Mouse (Mus musculus) heart, embryonic 14.5 days (tissue): ENCODE data around the gene Myo9a. TPM values are rescaled to one million over a fixed set of nuclear protein-coding genes. Genes with fewer than 3 reads are reported as not detected.

Experiments
- ATAC-seq: fragments of 200-750 bp; cut with Nextera tagmentation; 2 replicates; pipeline ENCODE4 v1.8.0; 2017; ENCODE audit warnings: low read depth, moderate TSS enrichment; ENCODE audit not compliant: insufficient number of reproducible peaks, insufficient read depth, low FRiP score
- H3K27ac ChIP-seq, 2 experiments: fragments of 200-500 bp in 1 of 2; fragments of 300-500 bp in 1 of 2; sonication (generic) in 1 of 2; replicated peaks in 1 of 2; 2 replicates each; pipeline ENCODE4 v1.5.1; 2012 to 2014; ENCODE audit warnings: low read depth in 2 of 2, low read length in 2 of 2, control low read depth in 1 of 2, mild to moderate bottlenecking in 1 of 2, mixed read lengths in 1 of 2; ENCODE audit not compliant: control insufficient read depth in 1 of 2, insufficient read depth in 1 of 2
- H3K27me3 ChIP-seq: fragments of 300-500 bp; sonication (generic); 2 replicates; pipeline ENCODE4 v1.6.1; 2014; ENCODE audit warnings: mild to moderate bottlenecking, low read length, control low read depth; ENCODE audit not compliant: control insufficient read depth, insufficient read depth
- H3K36me3 ChIP-seq: fragments of 300-500 bp; sonication (generic); 2 replicates; pipeline ENCODE4 v1.6.1; 2014; ENCODE audit warnings: mild to moderate bottlenecking, control low read depth, low read length, mixed read lengths; ENCODE audit not compliant: control insufficient read depth, insufficient read depth
- H3K4me1 ChIP-seq, 2 experiments: fragments of 200-500 bp in 1 of 2; fragments of 300-500 bp in 1 of 2; sonication (generic) in 1 of 2; 2 replicates each; pipeline ENCODE4 v1.6.1; 2012 to 2014; ENCODE audit warnings: low read length in 2 of 2, control low read depth in 1 of 2, mixed read lengths in 1 of 2; ENCODE audit not compliant: control insufficient read depth in 2 of 2, insufficient read depth in 2 of 2
- H3K4me2 ChIP-seq: fragments of 300-500 bp; sonication (generic); 2 replicates; pipeline ENCODE4 v1.6.1; 2014; ENCODE audit warnings: mild to moderate bottlenecking, low read length
- H3K4me3 ChIP-seq, 2 experiments: fragments of 200-500 bp in 1 of 2; fragments of 300-500 bp in 1 of 2; sonication (generic) in 1 of 2; 2 replicates each; pipeline ENCODE4 v1.5.1; 2012 to 2014; ENCODE audit warnings: low read length in 2 of 2, mild to moderate bottlenecking in 2 of 2, control low read depth in 1 of 2, low read depth in 1 of 2, moderate library complexity in 1 of 2; ENCODE audit not compliant: control insufficient read depth in 1 of 2, insufficient read depth in 1 of 2
- H3K9ac ChIP-seq: fragments of 300-500 bp; sonication (generic); 2 replicates; pipeline ENCODE4 v1.6.1; 2014; ENCODE audit warnings: mild to moderate bottlenecking, low read length
- H3K9me3 ChIP-seq: fragments of 300-500 bp; sonication (generic); 2 replicates; pipeline ENCODE4 v1.6.1; 2016; ENCODE audit warnings: low read length, control low read depth; ENCODE audit not compliant: control insufficient read depth
- whole genome bisulfite sequencing: fragments of 180-500 bp; shearing (Covaris S2); extraction: QIAGEN DNeasy Blood & Tissue Kit; methylation state at CpG from one replicate; pipeline ENCODE4 v1.1.7; 2014; 5-methylcytosine and 5-hydroxymethylcytosine counted together
- polyA plus RNA-seq: library from polyadenylated mRNA; unstranded; fragments of >200 nt; fragmentation: Nextera tagmentation; extraction: Ambion mirVana; gene quantifications from 2 replicates; pipeline ENCODE4 v1.2.1, GENCODE M21; 2014

The Myo9a gene
- polyA plus RNA-seq, 1 experiment from 2014 or later = 12.4 TPM

DNA sequence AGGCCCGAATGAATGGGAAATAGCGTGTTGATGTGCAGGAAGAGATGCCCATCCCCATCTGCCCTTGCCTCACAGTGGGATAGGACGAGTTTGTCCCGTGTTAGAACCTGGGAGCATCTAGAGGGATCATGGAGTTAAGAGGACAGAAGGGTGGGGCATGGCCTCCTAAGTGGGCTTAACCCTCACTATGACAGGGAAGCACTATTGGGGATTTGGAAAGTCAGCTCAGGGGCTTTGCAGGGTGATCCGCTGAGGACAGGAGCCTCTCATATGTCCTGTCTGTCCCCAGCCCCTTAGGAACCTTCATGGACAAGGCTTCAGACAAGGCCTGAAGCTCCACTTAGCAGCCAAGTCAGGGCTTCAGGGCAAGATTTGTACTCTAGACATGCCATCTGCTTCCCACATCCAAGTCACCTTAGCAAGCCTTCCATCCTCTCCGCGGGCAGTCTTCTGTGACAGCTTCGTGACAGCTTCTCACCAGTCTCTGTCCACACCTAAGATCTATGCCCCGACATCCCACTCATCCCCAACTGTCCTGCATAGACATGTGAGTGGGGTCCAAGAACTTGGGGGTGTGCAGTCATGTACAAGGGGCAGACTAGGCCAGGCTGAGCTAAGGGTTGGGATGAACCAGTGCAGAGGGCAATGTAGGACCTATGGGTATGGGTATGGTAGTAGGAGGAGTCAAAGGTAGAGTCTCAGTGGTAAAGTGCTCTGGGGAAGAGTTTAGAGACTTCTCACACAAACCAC, 200.5 kb downstream of the Myo9a start:
- Histone ChIP-seq H3K4me2 (no peak overlapping the region), H3K4me3 (no peak overlapping the region), H3K27ac (no peak overlapping the region), H3K9me3 (no peaks in the 10 kb centered on the region), H3K4me1 (peaks cover 9 to 13% of the 10 kb centered on the region in 2 experiments), H3K27me3 (no peaks in the 10 kb centered on the region), H3K9ac (no peak overlapping the region), H3K36me3 (no peaks in the 10 kb centered on the region)
- WGBS = 84% methylated on average over 9 of the region's 9 CpGs
- ATAC-seq = no peak

DNA sequence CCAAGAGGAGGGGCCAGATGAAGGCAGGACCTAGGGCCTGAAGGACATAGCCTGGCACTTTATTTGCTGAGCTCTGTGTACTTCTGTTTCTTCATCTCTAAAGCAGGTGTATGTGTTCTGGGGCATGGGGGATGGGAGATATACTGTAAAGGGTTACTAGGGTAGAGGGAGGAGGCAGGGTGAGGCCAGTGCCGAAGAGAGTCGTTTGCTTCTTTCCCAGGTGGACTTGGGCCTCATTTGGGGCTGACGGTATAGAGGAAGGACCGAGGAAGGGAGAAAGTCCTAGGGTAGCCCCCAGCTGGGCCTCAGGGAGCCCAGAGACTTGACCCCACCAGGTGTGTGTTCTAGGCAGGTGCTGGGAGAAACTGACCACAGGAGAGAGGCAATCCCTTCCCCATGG, 201.2 kb downstream of the Myo9a start:
- 77% methylated on average over 4 of the region's 4 CpGs for WGBS

DNA sequence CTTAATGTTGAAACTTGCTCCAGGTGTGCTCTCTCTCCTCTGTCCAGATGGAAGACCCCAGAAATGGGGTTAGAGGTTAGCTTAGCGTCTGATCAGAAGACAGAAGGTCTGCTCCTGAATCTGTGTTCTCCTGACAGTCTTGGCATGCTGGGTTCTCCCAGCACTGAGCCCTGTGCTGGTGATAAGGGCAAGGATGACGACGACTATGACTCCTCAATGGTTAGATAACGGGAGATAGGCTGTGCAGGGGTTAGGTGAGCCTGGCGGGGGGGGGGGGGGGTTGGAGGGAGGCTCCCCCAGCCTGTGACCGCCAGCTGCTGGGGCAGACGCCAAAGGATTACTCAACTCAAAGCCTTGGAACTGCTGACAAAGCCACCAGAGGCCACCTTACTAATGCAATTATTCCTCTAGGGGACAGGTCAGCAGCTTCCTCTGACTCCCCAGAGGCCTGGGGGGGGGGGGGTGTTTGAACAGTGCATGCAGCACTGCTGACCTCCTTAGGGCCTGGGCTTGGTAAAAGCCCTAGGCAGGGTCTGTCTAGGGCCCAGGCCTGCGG, 201.9 kb downstream of the Myo9a start:
- Histone ChIP-seq H3K36me3 (no peaks in the 10 kb centered on the region), H3K4me3 (no peak overlapping the region), H3K27ac (no peak overlapping the region), H3K4me1 (peaks cover 13 to 14% of the 10 kb centered on the region in 2 experiments), H3K9ac (no peak overlapping the region), H3K9me3 (no peaks in the 10 kb centered on the region), H3K4me2 (no peak overlapping the region), H3K27me3 (no peaks in the 10 kb centered on the region)
- ATAC-seq = no peak
- WGBS = 33% methylated on average over 8 of the region's 8 CpGs

More for the DNA sequence above, 201.2 kb downstream of the Myo9a start:
- Histone ChIP-seq H3K9ac (no peak overlapping the region), H3K27me3 (no peaks in the 10 kb centered on the region), H3K4me1 (peaks cover 13 to 14% of the 10 kb centered on the region in 2 experiments), H3K4me2 (no peak overlapping the region), H3K9me3 (no peaks in the 10 kb centered on the region), H3K4me3 (no peak overlapping the region), H3K36me3 (no peaks in the 10 kb centered on the region), H3K27ac (no peak overlapping the region)
- ATAC-seq = no peak

GRCm38 (mm10) chr9:59953556-59953955, 202.9 kb downstream of the Myo9a start:
- WGBS = 87% methylated on average over 7 of the region's 7 CpGs
- no peak for ATAC-seq
- Histone ChIP-seq H3K27ac (no peak overlapping the region), H3K9ac (no peak overlapping the region), H3K4me3 (no peak overlapping the region), H3K36me3 (no peaks in the 10 kb centered on the region), H3K4me2 (no peak overlapping the region), H3K9me3 (no peaks in the 10 kb centered on the region), H3K4me1 (peaks cover 13 to 14% of the 10 kb centered on the region in 2 experiments), H3K27me3 (no peaks in the 10 kb centered on the region)

DNA sequence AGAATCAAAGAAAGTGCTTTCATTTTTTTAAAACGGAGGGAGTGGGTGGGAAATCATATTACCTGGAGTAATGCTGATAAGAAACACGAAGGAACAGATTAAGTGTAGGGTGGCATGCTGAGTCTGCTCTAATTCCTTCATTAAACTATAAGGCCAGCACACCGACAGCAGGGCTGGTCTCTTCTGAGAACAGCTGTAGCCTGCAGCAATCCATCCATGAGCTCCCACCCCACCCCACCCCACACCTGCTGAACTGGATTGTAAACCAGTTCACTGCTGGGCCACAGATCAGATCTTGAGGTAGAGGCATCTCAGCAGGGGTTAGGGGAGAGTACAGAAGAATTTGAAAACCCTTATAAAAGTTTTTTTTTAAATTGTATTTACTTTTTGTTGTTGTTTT, 204.5 kb downstream of the Myo9a start:
- Histone ChIP-seq H3K9me3 (no peaks in the 10 kb centered on the region), H3K27me3 (no peaks in the 10 kb centered on the region), H3K4me3 (no peak overlapping the region), H3K9ac (no peak overlapping the region; the same call in 1 of the 2 replicates), H3K36me3 (no peaks in the 10 kb centered on the region), H3K4me2 (peak overlapping the region; percentile 19; the same call in 1 of the 2 replicates), H3K27ac (peak overlapping the region; percentile 70 to 75; a peak in 3 of 4 replicates), H3K4me1 (peaks cover 13 to 14% of the 10 kb centered on the region in 2 experiments)
- WGBS = 43% methylated on average over 3 of the region's 3 CpGs
- no peak for ATAC-seq

DNA sequence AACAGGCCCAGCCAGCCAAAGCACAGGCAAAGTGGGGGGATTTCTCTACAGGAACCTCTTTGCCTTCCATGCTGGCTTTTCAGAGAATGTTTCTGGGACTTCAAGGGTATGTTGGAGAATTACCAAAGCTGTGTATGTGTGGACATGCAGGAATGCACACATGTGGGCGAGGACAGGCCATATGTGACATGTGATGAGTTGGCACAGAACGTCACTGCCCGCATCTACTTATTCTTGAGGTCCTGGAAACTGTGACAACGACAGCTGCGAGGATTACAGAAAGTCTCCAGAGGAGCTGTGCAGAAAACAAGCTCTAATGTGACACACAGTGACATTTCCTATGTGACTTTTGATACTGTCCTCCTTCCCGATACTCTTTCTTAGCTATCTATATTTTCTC, 205.0 kb downstream of the Myo9a start:
- Histone ChIP-seq H3K9me3 (no peaks in the 10 kb centered on the region), H3K4me3 (no peak overlapping the region), H3K9ac (peak overlapping the region; percentile 21; the same call in 1 of the 2 replicates), H3K4me1 (peaks cover 13 to 14% of the 10 kb centered on the region in 2 experiments), H3K27me3 (no peaks in the 10 kb centered on the region), H3K4me2 (peak overlapping the region; percentile 19; the same call in 1 of the 2 replicates), H3K36me3 (no peaks in the 10 kb centered on the region), H3K27ac (peak overlapping the region; percentile 70 to 75)
- ATAC-seq = peak; percentile 35; the same call in 1 of the 2 replicates
- WGBS = 19% methylated on average over 6 of the region's 6 CpGs

- Histone ChIP-seq H3K4me3 (no peak overlapping the region), H3K4me2 (no peak overlapping the region), H3K36me3 (no peaks in the 10 kb centered on the region), H3K4me1 (peaks cover 13 to 14% of the 10 kb centered on the region in 2 experiments), H3K9ac (no peak overlapping the region), H3K9me3 (no peaks in the 10 kb centered on the region), H3K27me3 (no peaks in the 10 kb centered on the region), H3K27ac (no peak overlapping the region)
- ATAC-seq = no peak
- 43% methylated on average over 6 of the region's 6 CpGs for WGBS
These were observed 205.8 kb downstream of the Myo9a start for GRCm38 (mm10) chr9:59956496-59956895.
